Mouse (Mus musculus) spleen, adult 12 weeks (tissue): ENCODE results near the gene Dhx29.

ENCODE experiments used
- DNase-seq: peaks from one replicate; pipeline ENCODE4 v3.0.0; 2022; ENCODE audit warnings: low spot score

Gene Dhx29

GRCm38 (mm10) chr13:112927287-112928001 is at the start of gene Dhx29, which contains the start of gene Mtrex:
Gene Dhx29 (plus strand): TSS chr13:112927454.
Gene Mtrex (minus strand): TSS chr13:112927398.
- peak; percentile 95 for DNase-seq

- no peak for DNase-seq
Observed at GRCm38 (mm10) chr13:112887234-112887633, 40.0 kb upstream of the Dhx29 start.

GRCm38 (mm10) chr13:112902176-112902575 is 25.1 kb upstream of the Dhx29 start:
- DNase-seq = no peak

GRCm38 (mm10) chr13:112909663-112910062 is 17.6 kb upstream of the Dhx29 start:
- DNase-seq = no peak

- DNase-seq = no peak
Observed at GRCm38 (mm10) chr13:112910434-112910833, 16.8 kb upstream of the Dhx29 start.

- no peak for DNase-seq
Observed at GRCm38 (mm10) chr13:112919141-112919865, 8.0 kb upstream of the Dhx29 start.

- no peak for DNase-seq
Observed at GRCm38 (mm10) chr13:112920906-112921305, 6.3 kb upstream of the Dhx29 start.

- no peak for DNase-seq
Observed at GRCm38 (mm10) chr13:112925266-112925665, 2.0 kb upstream of the Dhx29 start.

GRCm38 (mm10) chr13:112925976-112926375 is 1.3 kb upstream of the Dhx29 start:
- no peak for DNase-seq

- DNase-seq = no peak
Observed at GRCm38 (mm10) chr13:112926796-112927195, 458 bp upstream of the Dhx29 start.

GRCm38 (mm10) chr13:112928038-112928668 is 899 bp downstream of the Dhx29 start:
- DNase-seq = no peak

GRCm38 (mm10) chr13:112938130-112938529 is 10.9 kb downstream of the Dhx29 start:
- no peak for DNase-seq

GRCm38 (mm10) chr13:112941879-112942330 is 14.7 kb downstream of the Dhx29 start:
- no peak for DNase-seq

- DNase-seq = no peak
Observed at GRCm38 (mm10) chr13:112945312-112945711, 18.1 kb downstream of the Dhx29 start.

GRCm38 (mm10) chr13:112945900-112946299 is 18.6 kb downstream of the Dhx29 start:
- DNase-seq = no peak

GRCm38 (mm10) chr13:112954067-112954466 is 26.8 kb downstream of the Dhx29 start:
- DNase-seq = no peak

GRCm38 (mm10) chr13:112963081-112963480 is 35.8 kb downstream of the Dhx29 start:
- DNase-seq = no peak

GRCm38 (mm10) chr13:112964421-112964820 is 37.2 kb downstream of the Dhx29 start:
- DNase-seq = no peak

- no peak for DNase-seq
Observed at GRCm38 (mm10) chr13:112967267-112967666, 40.0 kb downstream of the Dhx29 start.

- DNase-seq = no peak
Observed at GRCm38 (mm10) chr13:112976720-112977119, 49.5 kb downstream of the Dhx29 start.

- no peak for DNase-seq
Observed at GRCm38 (mm10) chr13:112985605-112986450, 58.6 kb downstream of the Dhx29 start.

- no peak for DNase-seq
Observed at GRCm38 (mm10) chr13:112986451-112986950, 59.2 kb downstream of the Dhx29 start.
